Mouse (Mus musculus): ENCODE measurements at regions not wholly inside any gene's neighbourhood (a gene's known extent, or its start where the extent isn't known, plus 50 kb on each side); places are given as distances from the start of the nearest gene placed in this dataset.
A peak's percentile ranks its signal among the peaks of the same experiment; 100 is the strongest.

DNA sequence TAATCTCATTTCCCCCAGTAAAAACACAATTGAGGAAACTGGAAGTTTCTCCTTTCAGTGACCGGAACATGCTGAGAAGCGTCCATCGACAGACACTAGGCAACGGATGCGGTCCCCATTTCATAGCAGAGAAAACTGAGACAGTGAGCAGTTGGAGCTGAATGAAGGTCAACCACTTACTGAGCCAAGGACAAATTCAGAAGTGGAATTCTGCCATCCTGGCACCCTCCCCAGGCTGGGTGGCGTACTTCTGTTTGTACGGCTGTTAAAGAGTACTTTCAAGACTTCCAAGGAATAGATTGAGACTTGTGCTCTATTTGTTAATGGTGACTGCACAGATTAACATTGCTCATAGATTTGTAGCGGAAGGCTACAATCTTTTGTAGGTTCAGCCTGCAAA, 54.2 kb upstream of the Bhlhe40 start:
- DNase-seq: peak; percentile 13 to 44

DNA sequence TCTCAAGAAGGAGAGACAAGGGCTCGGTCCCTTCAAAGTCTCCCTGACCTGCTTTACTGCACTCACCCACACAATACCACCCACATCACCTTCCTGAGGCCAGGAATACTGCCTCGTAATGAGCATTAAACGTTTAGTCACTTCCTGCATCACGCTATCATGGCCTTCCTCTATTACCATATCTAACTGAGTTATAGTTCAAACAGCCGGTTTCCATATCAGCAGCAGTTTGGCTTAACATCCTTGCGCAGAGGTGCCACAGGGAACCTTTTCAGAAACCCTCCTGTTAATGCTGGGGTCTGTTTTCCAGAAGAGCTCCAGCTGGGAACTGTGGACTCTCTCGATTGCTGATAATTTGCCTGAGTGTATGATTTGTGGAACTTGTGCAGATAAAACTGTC, 52.1 kb upstream of the Bhlhe40 start:
- no peak for DNase-seq

Measured in cerebellum, postnatal 25 days (tissue).